Mouse (Mus musculus) midbrain, postnatal 0 days (tissue): Measurements from ENCODE around the gene Qsox1. TPM values are rescaled to one million over a fixed set of nuclear protein-coding genes. Genes with fewer than 3 reads are reported as not detected.

Experiments
- ATAC-seq: fragments of 200-750 bp; cut with Nextera tagmentation; 2 replicates; pipeline ENCODE4 v1.8.0; 2017; ENCODE audit warnings: moderate number of reproducible peaks, mild to moderate bottlenecking, moderate TSS enrichment, moderate library complexity; ENCODE audit not compliant: low FRiP score
- DNase-seq: peaks from one replicate; pipeline ENCODE4 v3.0.0-alpha.2; 2015; ENCODE audit warnings: low spot score
- H3K27ac ChIP-seq: fragments of 300-500 bp; sonication (generic); 2 replicates; pipeline ENCODE4 v1.5.1; 2014; ENCODE audit warnings: low read depth, mild to moderate bottlenecking, low read length, mixed read lengths
- H3K27me3 ChIP-seq: fragments of 300-500 bp; sonication (generic); 2 replicates; pipeline ENCODE4 v1.6.1; 2014; ENCODE audit warnings: low read length, control low read depth, mixed read lengths; ENCODE audit not compliant: insufficient read depth
- H3K36me3 ChIP-seq: fragments of 300-500 bp; sonication (generic); 2 replicates; pipeline ENCODE4 v1.6.1; 2014; ENCODE audit warnings: low read length, control low read depth, mixed read lengths; ENCODE audit not compliant: insufficient read depth
- H3K4me1 ChIP-seq: fragments of 300-500 bp; sonication (generic); 2 replicates; pipeline ENCODE4 v1.6.1; 2014; ENCODE audit warnings: mild to moderate bottlenecking, control low read depth, antibody characterized with exemption, low read length, mixed read lengths; ENCODE audit not compliant: insufficient read depth
- H3K4me2 ChIP-seq: fragments of 300-500 bp; sonication (generic); 2 replicates; pipeline ENCODE4 v1.6.1; 2014; ENCODE audit warnings: low read depth, mild to moderate bottlenecking, low read length, mixed read lengths; ENCODE audit not compliant: poor library complexity, severe bottlenecking
- H3K4me3 ChIP-seq: fragments of 300-500 bp; sonication (generic); 2 replicates; pipeline ENCODE4 v1.5.1; 2014; ENCODE audit warnings: low read depth, mild to moderate bottlenecking, low read length, moderate library complexity
- H3K9ac ChIP-seq: fragments of 300-500 bp; sonication (generic); replicated peaks from 2 replicates; pipeline ENCODE4 v1.6.1; 2014; ENCODE audit warnings: mild to moderate bottlenecking, low read length, moderate library complexity, mixed read lengths; ENCODE audit not compliant: poor library complexity, severe bottlenecking
- H3K9me3 ChIP-seq: fragments of 300-500 bp; sonication (generic); 2 replicates; pipeline ENCODE4 v1.6.1; 2016; ENCODE audit warnings: low read length, control low read depth
- CTCF ChIP-seq: IDR thresholded peaks from 2 replicates; pipeline ENCODE4 v1.5.1; 2016; ENCODE audit warnings: antibody characterized with exemption, mild to moderate bottlenecking
- WGBS: fragments of 180-500 bp; shearing (Covaris S2); extraction: QIAGEN DNeasy Blood & Tissue Kit; methylation state at CpG from one replicate; pipeline ENCODE4 v1.1.7; 2014; 5-methylcytosine and 5-hydroxymethylcytosine counted together
- polyA plus RNA-seq: library from polyadenylated mRNA; unstranded; fragments of >200 nt; fragmentation: Nextera tagmentation; extraction: Ambion mirVana; gene quantifications from 2 replicates; pipeline ENCODE4 v1.2.1, GENCODE M21; 2015
- total RNA-seq: library from RNA; depleted of rRNA; stranded (reverse); fragments of >200 nt; gene quantifications from 2 replicates; pipeline ENCODE4 v1.2.3, GENCODE M21; 2014

Gene Qsox1
- total and polyA plus RNA-seq, 2 experiments from 2014 or later = 21.3 to 31.7 TPM

GRCm38 (mm10) chr1:155785886-155786285, 26.8 kb downstream of the Qsox1 start:
- H3K27ac ChIP-seq = no peak overlapping the region
- no peak overlapping the region for H3K4me3 ChIP-seq
- no peak for TF ChIP-seq CTCF
- no peaks in the 10 kb centered on the region for H3K4me1 ChIP-seq
- no peak for ATAC-seq
- DNase-seq = no peak
- no peak overlapping the region for H3K4me2 ChIP-seq
- peaks cover 62% of the 10 kb centered on the region for H3K36me3 ChIP-seq
- peaks cover 9% of the 10 kb centered on the region; the same call in 1 of the 2 replicates for H3K27me3 ChIP-seq
- H3K9ac ChIP-seq = no peak overlapping the region
- H3K9me3 ChIP-seq = no peaks in the 10 kb centered on the region
- WGBS = 57% methylated on average over 7 of the region's 7 CpGs

GRCm38 (mm10) chr1:155784343-155785205, 28.1 kb downstream of the Qsox1 start:
- peak; percentile 84 for TF ChIP-seq CTCF
- peak; percentile 72 for DNase-seq
- WGBS = 39% methylated on average over 19 of the region's 19 CpGs
- H3K4me3 ChIP-seq = no peak overlapping the region
- H3K4me2 ChIP-seq = no peak overlapping the region
- peaks cover 9% of the 10 kb centered on the region; the same call in 1 of the 2 replicates for H3K27me3 ChIP-seq
- no peaks in the 10 kb centered on the region for H3K4me1 ChIP-seq
- H3K9ac ChIP-seq = no peak overlapping the region
- ATAC-seq = peak; percentile 58; the same call in 1 of the 2 replicates
- H3K36me3 ChIP-seq = peaks cover 61% of the 10 kb centered on the region
- no peak overlapping the region for H3K27ac ChIP-seq
- H3K9me3 ChIP-seq = no peaks in the 10 kb centered on the region

- H3K9ac ChIP-seq = no peak overlapping the region
- H3K4me2 ChIP-seq = no peak overlapping the region
- H3K27me3 ChIP-seq = peaks cover 9% of the 10 kb centered on the region; the same call in 1 of the 2 replicates
- ATAC-seq (no peak), DNase-seq (no peak)
- no peaks in the 10 kb centered on the region for H3K9me3 ChIP-seq
- no peaks in the 10 kb centered on the region for H3K4me1 ChIP-seq
- H3K27ac ChIP-seq = no peak overlapping the region
- no peak for TF ChIP-seq CTCF
- no peak overlapping the region for H3K4me3 ChIP-seq
- WGBS = 83% methylated on average over 5 of the region's 5 CpGs
- H3K36me3 ChIP-seq = peaks cover 55% of the 10 kb centered on the region
These were observed 30.3 kb downstream of the Qsox1 start for GRCm38 (mm10) chr1:155782382-155782781.

GRCm38 (mm10) chr1:155777641-155778625, 34.8 kb downstream of the Qsox1 start:
- Histone ChIP-seq H3K4me1 (no peaks in the 10 kb centered on the region), H3K4me2 (no peak overlapping the region), H3K36me3 (peaks cover 35% of the 10 kb centered on the region), H3K4me3 (no peak overlapping the region), H3K27me3 (0 out of 2 replicates have a peak, but pooled peaks cover 4% of the 10 kb centered on the region), H3K9ac (peak overlapping the region; percentile 39; the same call in 1 of the 2 replicates), H3K27ac (no peak overlapping the region), H3K9me3 (peaks cover 5% of the 10 kb centered on the region; the same call in 1 of the 2 replicates)
- no peak for DNase-seq
- WGBS = 51% methylated on average over 14 of the region's 14 CpGs
- no peak for TF ChIP-seq CTCF
- no peak for ATAC-seq

GRCm38 (mm10) chr1:155759167-155759566, 53.5 kb downstream of the Qsox1 start:
- Histone ChIP-seq H3K9me3 (no peaks in the 10 kb centered on the region), H3K4me1 (no peaks in the 10 kb centered on the region), H3K36me3 (no peaks in the 10 kb centered on the region), H3K9ac (no peak overlapping the region), H3K4me2 (no peak overlapping the region), H3K27ac (no peak overlapping the region), H3K27me3 (peaks cover 42% of the 10 kb centered on the region), H3K4me3 (no peak overlapping the region)
- peak; percentile 90 for DNase-seq
- no peak for TF ChIP-seq CTCF
- WGBS = 19% methylated on average over 12 of the region's 12 CpGs
- ATAC-seq = peak; percentile 47
